Mouse (Mus musculus): ENCODE measurements around the gene Ctse. TPM values are rescaled to one million over a fixed set of nuclear protein-coding genes. Genes with fewer than 3 reads are reported as not detected.

The Ctse gene
- 11.4 and 14.1 TPM in 2 replicates for polyA plus RNA-seq (2015; fragmentation: Nextera tagmentation; extraction: Ambion mirVana)

- H3K27ac ChIP-seq (ENCODE audit: low read length), result no peak within 1 kb of the TSS
- no peak within 1 kb of the TSS for H3K9ac ChIP-seq (replicated peaks; ENCODE audit: low read length)
- no peaks in the 10 kb centered on the region for H3K9me3 ChIP-seq (ENCODE audit: low read length)
- ATAC-seq (ENCODE audit: low FRiP score, low TSS enrichment), result no peak
- no peak within 1 kb of the TSS for H3K4me2 ChIP-seq (replicated peaks; ENCODE audit: low read depth, low read length)
- H3K27me3 ChIP-seq (ENCODE audit: insufficient read depth, low read length), result no peaks in the 10 kb centered on the region
- no peak within 1 kb of the TSS for H3K4me3 ChIP-seq (ENCODE audit: low read length)
- no peaks in the 10 kb centered on the region for H3K4me1 ChIP-seq (ENCODE audit: insufficient read depth, low read length)
- H3K36me3 ChIP-seq (ENCODE audit: insufficient read depth, low read length), result no peaks in the 10 kb centered on the region
- 80% methylated on average over 9 of the region's 9 CpGs for WGBS
These were observed at the start of gene Ctse for GRCm38 (mm10) chr1:131637791-131638540. Gene Ctse, plus strand, starts transcription at chr1:131638306.

GRCm38 (mm10) chr1:131598905-131599304 lies 39.2 kb upstream of the Ctse start, which contains the start of gene Avpr1b:
Gene Avpr1b, plus strand, starts transcription at chr1:131599239.
- no peak within 1 kb of the TSS for H3K9ac ChIP-seq (replicated peaks; ENCODE audit: low read length)
- no peak within 1 kb of the TSS for H3K4me3 ChIP-seq (ENCODE audit: low read length)
- ATAC-seq (ENCODE audit: low FRiP score, low TSS enrichment), result no peak
- 21% methylated on average over 12 of the region's 12 CpGs for WGBS
- H3K4me1 ChIP-seq (ENCODE audit: insufficient read depth, low read length), result no peaks in the 10 kb centered on the region
- H3K36me3 ChIP-seq (ENCODE audit: insufficient read depth, low read length), result no peaks in the 10 kb centered on the region
- no peaks in the 10 kb centered on the region for H3K9me3 ChIP-seq (ENCODE audit: low read length)
- peaks cover 7% of the 10 kb centered on the region; the same call in 1 of the 2 replicates for H3K27me3 ChIP-seq (ENCODE audit: insufficient read depth, low read length)
- peak within 1 kb of the TSS; percentile 24 for H3K4me2 ChIP-seq (replicated peaks; ENCODE audit: low read depth, low read length)
- H3K27ac ChIP-seq (ENCODE audit: low read length), result no peak within 1 kb of the TSS

- Histone ChIP-seq H3K9ac (replicated peaks; ENCODE audit: low read length) (no peak overlapping the region), H3K27me3 (ENCODE audit: insufficient read depth, low read length) (peaks cover 7% of the 10 kb centered on the region; the same call in 1 of the 2 replicates), H3K4me3 (ENCODE audit: low read length) (no peak overlapping the region), H3K27ac (ENCODE audit: low read length) (no peak overlapping the region), H3K9me3 (ENCODE audit: low read length) (no peaks in the 10 kb centered on the region), H3K36me3 (ENCODE audit: insufficient read depth, low read length) (no peaks in the 10 kb centered on the region), H3K4me2 (replicated peaks; ENCODE audit: low read depth, low read length) (no peak overlapping the region), H3K4me1 (ENCODE audit: insufficient read depth, low read length) (no peaks in the 10 kb centered on the region)
- no peak for ATAC-seq (ENCODE audit: low FRiP score, low TSS enrichment)
- 28% methylated on average over 11 of the region's 11 CpGs for WGBS
These were observed 37.8 kb upstream of the Ctse start for GRCm38 (mm10) chr1:131600314-131600713.

- no peaks in the 10 kb centered on the region for H3K4me1 ChIP-seq (ENCODE audit: insufficient read depth, low read length)
- H3K27ac ChIP-seq (ENCODE audit: low read length), result no peak overlapping the region
- no peaks in the 10 kb centered on the region for H3K36me3 ChIP-seq (ENCODE audit: insufficient read depth, low read length)
- H3K9ac ChIP-seq (replicated peaks; ENCODE audit: low read length), result no peak overlapping the region
- 71% methylated on average over 2 of the region's 2 CpGs for WGBS
- no peaks in the 10 kb centered on the region for H3K27me3 ChIP-seq (ENCODE audit: insufficient read depth, low read length)
- ATAC-seq (ENCODE audit: low FRiP score, low TSS enrichment), result no peak
- no peak overlapping the region for H3K4me2 ChIP-seq (replicated peaks; ENCODE audit: low read depth, low read length)
- no peaks in the 10 kb centered on the region for H3K9me3 ChIP-seq (ENCODE audit: low read length)
- H3K4me3 ChIP-seq (ENCODE audit: low read length), result no peak overlapping the region
These were observed 31.4 kb upstream of the Ctse start for GRCm38 (mm10) chr1:131606719-131607118.

GRCm38 (mm10) chr1:131612556-131613155 lies 25.4 kb upstream of the Ctse start:
- Histone ChIP-seq H3K4me2 (replicated peaks; ENCODE audit: low read depth, low read length) (no peak overlapping the region), H3K9ac (replicated peaks; ENCODE audit: low read length) (no peak overlapping the region), H3K9me3 (ENCODE audit: low read length) (no peaks in the 10 kb centered on the region), H3K27me3 (ENCODE audit: insufficient read depth, low read length) (no peaks in the 10 kb centered on the region), H3K27ac (ENCODE audit: low read length) (no peak overlapping the region), H3K4me1 (ENCODE audit: insufficient read depth, low read length) (no peaks in the 10 kb centered on the region), H3K4me3 (ENCODE audit: low read length) (no peak overlapping the region), H3K36me3 (ENCODE audit: insufficient read depth, low read length) (no peaks in the 10 kb centered on the region)
- WGBS, result 52% methylated on average over 4 of the region's 4 CpGs
- no peak for ATAC-seq (ENCODE audit: low FRiP score, low TSS enrichment)

- no peaks in the 10 kb centered on the region for H3K36me3 ChIP-seq (ENCODE audit: insufficient read depth, low read length)
- peak; percentile 86 for ATAC-seq (ENCODE audit: low FRiP score, low TSS enrichment)
- H3K27me3 ChIP-seq (ENCODE audit: insufficient read depth, low read length), result no peaks in the 10 kb centered on the region
- no peak overlapping the region for H3K4me2 ChIP-seq (replicated peaks; ENCODE audit: low read depth, low read length)
- H3K9ac ChIP-seq (replicated peaks; ENCODE audit: low read length), result no peak overlapping the region
- no peaks in the 10 kb centered on the region for H3K4me1 ChIP-seq (ENCODE audit: insufficient read depth, low read length)
- H3K9me3 ChIP-seq (ENCODE audit: low read length), result no peaks in the 10 kb centered on the region
- H3K27ac ChIP-seq (ENCODE audit: low read length), result no peak overlapping the region
- 81% methylated on average over 16 of the region's 16 CpGs for WGBS
- H3K4me3 ChIP-seq (ENCODE audit: low read length), result no peak overlapping the region
These were observed 24.6 kb upstream of the Ctse start for GRCm38 (mm10) chr1:131613361-131614133.

- ATAC-seq (ENCODE audit: low FRiP score, low TSS enrichment), result no peak
- no peaks in the 10 kb centered on the region for H3K9me3 ChIP-seq (ENCODE audit: low read length)
- no peaks in the 10 kb centered on the region for H3K4me1 ChIP-seq (ENCODE audit: insufficient read depth, low read length)
- H3K27ac ChIP-seq (ENCODE audit: low read length), result no peak overlapping the region
- H3K9ac ChIP-seq (replicated peaks; ENCODE audit: low read length), result no peak overlapping the region
- H3K36me3 ChIP-seq (ENCODE audit: insufficient read depth, low read length), result no peaks in the 10 kb centered on the region
- H3K27me3 ChIP-seq (ENCODE audit: insufficient read depth, low read length), result no peaks in the 10 kb centered on the region
- no peak overlapping the region for H3K4me3 ChIP-seq (ENCODE audit: low read length)
- H3K4me2 ChIP-seq (replicated peaks; ENCODE audit: low read depth, low read length), result no peak overlapping the region
- WGBS, result 77% methylated on average over 6 of the region's 6 CpGs
These were observed 23.5 kb upstream of the Ctse start for GRCm38 (mm10) chr1:131614641-131615040.

GRCm38 (mm10) chr1:131616131-131616530 lies 22.0 kb upstream of the Ctse start:
- Histone ChIP-seq H3K9ac (replicated peaks; ENCODE audit: low read length) (no peak overlapping the region), H3K4me2 (replicated peaks; ENCODE audit: low read depth, low read length) (no peak overlapping the region), H3K36me3 (ENCODE audit: insufficient read depth, low read length) (no peaks in the 10 kb centered on the region), H3K4me3 (ENCODE audit: low read length) (no peak overlapping the region), H3K4me1 (ENCODE audit: insufficient read depth, low read length) (no peaks in the 10 kb centered on the region), H3K27me3 (ENCODE audit: insufficient read depth, low read length) (no peaks in the 10 kb centered on the region), H3K9me3 (ENCODE audit: low read length) (no peaks in the 10 kb centered on the region), H3K27ac (ENCODE audit: low read length) (no peak overlapping the region)
- 69% methylated on average over 1 of the region's 1 CpGs for WGBS
- ATAC-seq (ENCODE audit: low FRiP score, low TSS enrichment), result no peak

GRCm38 (mm10) chr1:131616546-131617220 lies 21.4 kb upstream of the Ctse start:
- 75% methylated on average over 5 of the region's 5 CpGs for WGBS
- no peak for ATAC-seq (ENCODE audit: low FRiP score, low TSS enrichment)
- no peaks in the 10 kb centered on the region for H3K36me3 ChIP-seq (ENCODE audit: insufficient read depth, low read length)

More at GRCm38 (mm10) chr1:131616546-131617220, 21.4 kb upstream of the Ctse start:
- Histone ChIP-seq H3K27me3 (ENCODE audit: insufficient read depth, low read length) (no peaks in the 10 kb centered on the region), H3K27ac (ENCODE audit: low read length) (no peak overlapping the region), H3K9ac (replicated peaks; ENCODE audit: low read length) (no peak overlapping the region), H3K9me3 (ENCODE audit: low read length) (no peaks in the 10 kb centered on the region), H3K4me2 (replicated peaks; ENCODE audit: low read depth, low read length) (no peak overlapping the region), H3K4me3 (ENCODE audit: low read length) (no peak overlapping the region), H3K4me1 (ENCODE audit: insufficient read depth, low read length) (no peaks in the 10 kb centered on the region)
